ENCODE assay signal across 14 mouse cellular contexts in genomic region chr10:20394815-20395214, GRCm38 (mm10).
"Had no signal": no experiment of that assay in that cellular context is flagged by ENCODE, and none has a peak within 500 bp of the region (broad histone marks: within the 10 kb centered on the region; RNA-seq: fewer than 3 reads in every experiment).

No protein-coding gene starts in this region.

- H3K36me3 ChIP-seq: midbrain, embryonic 13.5 days; midbrain, embryonic 15.5 days; neural tube, embryonic 12.5 days; stomach, embryonic 15.5 days had no signal

- ATAC-seq: midbrain, embryonic 13.5 days; midbrain, embryonic 15.5 days had no signal

- H3K9ac ChIP-seq: midbrain, embryonic 13.5 days; midbrain, embryonic 15.5 days; neural tube, embryonic 12.5 days; stomach, embryonic 15.5 days had no signal

- H3K27me3 ChIP-seq: megakaryocyte, embryonic 14.5 days; midbrain, embryonic 13.5 days; midbrain, embryonic 15.5 days; neural tube, embryonic 12.5 days; stomach, embryonic 15.5 days had no signal

- H3K9me3 ChIP-seq: midbrain, embryonic 13.5 days; midbrain, embryonic 15.5 days; neural tube, embryonic 12.5 days; stomach, embryonic 15.5 days had no signal

- H3K4me1 ChIP-seq: midbrain, embryonic 13.5 days; midbrain, embryonic 15.5 days; neural tube, embryonic 12.5 days had no signal

- H3K27ac ChIP-seq: macrophage; midbrain, embryonic 13.5 days; midbrain, embryonic 15.5 days; neural tube, embryonic 12.5 days; stomach, embryonic 15.5 days; stomach, postnatal 0 days had no signal

- DNase-seq: lung, adult 2 months; lung, postnatal 10 days; right cerebral cortex, postnatal 14 days; thymus, adult 2 months; thymus, postnatal 25 days; thymus, postnatal 4 days had no signal

- H3K4me3 ChIP-seq: megakaryocyte, embryonic 14.5 days; midbrain, embryonic 13.5 days; midbrain, embryonic 15.5 days; neural tube, embryonic 12.5 days; stomach, embryonic 15.5 days had no signal

- H3K4me2 ChIP-seq: midbrain, embryonic 11.5 days; midbrain, embryonic 13.5 days; midbrain, embryonic 15.5 days; neural tube, embryonic 12.5 days; stomach, embryonic 15.5 days had no signal
